Mouse (Mus musculus) left cerebral cortex, postnatal 36 days (tissue): ENCODE results near the gene Cst9. TPM values are rescaled to one million over a fixed set of nuclear protein-coding genes. Genes with fewer than 3 reads are reported as not detected.

Source experiments
- DNase-seq, 2 experiments: peaks; one replicate each; pipeline ENCODE4 v3.0.0; 2021 to 2022; ENCODE audit warnings: low spot score in 2 of 2, mixed read lengths in 1 of 2
- intact Hi-C: fragments of 180-260 bp; cut with DNase I; formaldehyde crosslinking; loops from one replicate; pipeline ENCODE4 v1.15.1; 2025
- total RNA-seq, 2 experiments: library from RNA; stranded (reverse); gene quantifications; 2 replicates each; pipeline ENCODE4 v1.2.3; 2021

Gene Cst9
- total RNA-seq, 2 experiments from 2014 or later = not detected

DNA sequence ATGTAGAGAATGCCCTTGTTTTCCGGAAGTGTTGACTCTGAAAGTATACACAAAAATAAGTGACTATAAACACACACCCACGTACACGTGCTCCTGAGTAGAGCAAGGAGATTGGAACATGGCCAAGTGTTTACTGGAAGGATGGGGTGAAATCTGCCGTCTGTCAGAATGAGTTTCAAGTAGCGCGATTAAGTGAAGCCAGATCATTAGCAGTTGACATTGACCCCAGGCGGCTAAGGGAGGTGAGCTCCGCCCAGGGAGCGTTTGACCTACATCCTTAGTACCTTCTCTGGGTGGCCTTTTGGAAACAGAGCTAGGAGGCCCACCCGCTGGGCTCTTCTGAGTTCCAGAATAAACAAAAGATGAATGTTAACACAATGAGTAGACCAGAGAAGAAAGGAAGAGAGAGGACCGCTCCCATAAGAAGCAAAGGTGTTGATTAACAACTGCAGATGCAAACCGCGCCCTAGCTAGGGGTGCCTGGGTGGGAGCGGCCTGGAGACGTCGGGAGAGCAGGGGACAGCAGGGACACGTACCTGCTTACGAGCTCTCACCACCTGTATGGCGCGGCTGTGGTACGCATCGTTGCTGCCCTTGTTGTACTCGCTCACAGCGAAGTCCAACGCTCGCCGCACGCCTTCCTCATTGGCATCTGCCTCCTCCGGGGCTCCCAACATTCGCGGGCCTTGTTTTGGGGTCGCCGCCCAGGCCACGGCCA lies 39.8 kb downstream of the Cst9 start:
- DNase-seq = no peak
- intact Hi-C loops = loop anchor here (2.0 kb wide), 2 partner anchors 16 to 22 kb away; no protein-coding TSS in a partner anchor

DNA sequence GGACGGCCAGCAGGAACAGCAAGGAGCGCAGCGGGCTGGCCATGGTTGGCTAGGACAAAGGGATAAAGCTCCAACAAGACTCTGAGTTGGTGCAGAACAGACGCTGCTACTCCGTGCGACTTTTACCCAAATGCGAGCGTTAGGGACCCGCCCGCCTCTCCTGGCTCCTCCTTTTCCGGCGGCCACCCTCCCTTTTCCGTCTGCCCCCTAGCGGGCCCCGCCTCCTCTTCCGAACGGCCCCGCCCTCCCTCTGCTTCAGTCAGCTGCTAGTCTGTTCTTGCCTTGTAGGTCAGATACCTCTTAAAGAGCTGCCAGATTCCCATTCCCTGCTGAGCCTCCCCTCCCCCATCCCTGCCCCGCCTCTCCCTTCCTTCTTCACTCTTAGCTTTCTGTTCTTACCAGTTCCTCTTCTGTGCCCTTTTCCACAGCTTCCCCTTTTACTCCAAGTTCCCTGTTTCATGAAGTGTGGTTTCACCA lies 40.4 kb downstream of the Cst9 start, which contains the start of gene Cst3:
Gene Cst3, minus strand, starts transcription at position 358 of the 477 bp plus-strand sequence.
- DNase-seq = peak; percentile 89 to 90
- intact Hi-C loops = loop anchor here (2.0 kb wide), 2 partner anchors 15 to 23 kb away; no protein-coding TSS in a partner anchor

DNA sequence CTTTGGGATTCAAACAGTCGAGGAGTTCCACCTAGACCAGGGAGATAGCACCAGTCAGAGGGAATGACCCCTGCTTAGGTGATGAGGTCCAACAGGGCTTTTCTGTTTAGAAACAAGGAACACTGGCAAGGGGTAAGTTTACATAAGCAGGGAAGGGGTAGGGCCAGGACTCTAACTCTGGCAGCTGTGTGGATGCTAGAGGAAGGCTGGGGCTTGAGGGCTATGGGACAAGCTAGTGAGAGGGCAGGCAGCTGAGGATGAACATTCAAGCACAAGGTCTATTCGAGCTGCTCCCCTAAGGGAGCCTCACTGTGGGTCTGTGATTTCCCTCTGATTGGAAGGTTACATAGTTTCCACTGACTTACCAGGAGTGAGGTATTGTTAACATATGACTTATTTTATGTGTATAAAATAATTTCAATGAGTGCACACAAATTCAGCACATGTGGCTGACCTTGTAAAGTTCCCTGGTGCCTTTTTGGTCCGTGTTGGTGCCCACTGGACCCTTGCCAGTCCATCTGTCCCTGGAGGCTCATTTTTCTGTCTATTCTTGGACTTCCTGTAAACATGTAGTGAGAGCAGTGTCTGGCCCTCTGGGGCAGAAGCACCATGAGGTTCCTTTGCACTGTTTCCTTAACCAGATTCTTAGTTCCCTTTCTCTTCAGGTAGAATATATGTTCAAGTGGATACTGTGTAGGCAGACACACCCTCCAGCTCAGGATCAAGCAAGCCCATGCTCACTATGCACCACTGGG lies 42.2 kb downstream of the Cst9 start:
- no peak for DNase-seq
- intact Hi-C loops = no loop called here

DNA sequence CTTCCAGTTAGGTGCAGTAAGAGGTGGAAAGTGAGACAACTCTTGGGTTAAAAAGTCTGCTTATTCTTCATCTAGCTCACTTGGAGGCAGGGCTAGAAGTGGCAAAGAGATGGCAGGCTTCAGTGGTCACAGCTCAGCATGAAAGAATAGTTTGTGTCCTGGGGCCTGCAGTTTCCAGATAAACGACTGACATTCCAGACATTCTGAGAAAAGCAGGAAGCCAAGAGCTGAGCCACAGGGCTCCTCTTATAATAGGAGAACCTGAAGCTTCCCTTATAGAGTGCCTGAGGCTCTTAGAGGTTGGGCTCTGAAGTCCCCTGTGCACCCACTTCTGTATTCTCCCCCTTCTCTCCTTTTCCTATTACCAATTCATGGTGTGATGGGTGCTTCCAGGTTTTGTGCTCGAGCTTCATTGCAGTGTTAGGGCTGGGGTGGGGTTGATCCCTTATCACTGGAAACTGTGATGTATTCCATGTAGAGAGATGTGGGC lies 43.7 kb downstream of the Cst9 start:
- DNase-seq = no peak

DNA sequence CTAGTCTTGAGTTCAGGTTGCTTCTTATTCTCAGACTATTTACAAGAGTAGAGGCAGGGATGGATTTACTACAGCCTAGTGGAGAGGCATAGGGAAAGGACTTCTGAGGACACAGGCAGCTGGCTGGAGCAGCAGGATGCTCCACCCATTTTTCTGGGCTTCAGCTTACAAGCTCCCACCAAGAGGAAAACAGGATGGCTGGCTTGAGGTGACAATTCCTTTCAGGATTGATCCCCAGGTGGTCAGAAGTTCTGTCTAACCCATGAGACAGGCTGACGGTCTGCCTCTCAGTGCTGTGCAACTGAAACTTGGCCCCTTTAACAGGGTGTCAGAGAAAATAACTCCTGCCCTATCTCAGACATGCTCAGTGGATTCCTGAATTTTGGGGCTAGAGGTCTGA lies 44.3 kb downstream of the Cst9 start:
- intact Hi-C loops = no loop called here
- DNase-seq = no peak

More for the DNA sequence above, 43.7 kb downstream of the Cst9 start:
- intact Hi-C loops = no loop called here

DNA sequence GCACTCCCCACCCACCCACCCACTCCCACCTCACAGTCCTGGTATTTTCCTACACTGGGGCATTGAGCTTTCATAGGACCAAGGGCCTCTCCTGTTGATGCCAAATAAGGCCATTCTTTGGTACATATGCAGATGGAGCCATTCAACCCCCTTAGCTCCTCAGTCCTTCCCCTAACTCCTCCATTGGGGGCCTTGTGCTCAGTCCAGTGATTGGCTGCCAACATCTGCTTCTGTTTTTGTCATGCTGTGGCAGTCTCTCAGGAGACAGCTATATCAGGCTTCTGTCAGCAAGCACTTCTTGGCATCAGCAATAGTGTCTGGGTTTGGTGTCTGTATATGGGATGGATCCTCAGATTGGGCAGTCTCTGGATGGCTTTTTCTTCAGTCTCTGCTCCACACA lies 49.8 kb downstream of the Cst9 start:
- intact Hi-C loops = no loop called here
- no peak for DNase-seq

Other genes with a start within 250 kb of the Cst9 start
- 10 to 100 TPM; 11.5 to 11.9 TPM for gene Nxt1, start 162.5 kb upstream of the Cst9 start, total RNA-seq
- gene Gzf1, start 154.1 kb upstream of the Cst9 start, total RNA-seq = 10 to 100 TPM; 27.6 to 28.1 TPM
- gene Napb, start 102.7 kb upstream of the Cst9 start, total RNA-seq = 100 to 1,000 TPM; 342 to 359 TPM
- 1 to 10 TPM; 1.5 TPM for gene Cstl1, start 84.8 kb upstream of the Cst9 start, total RNA-seq
- not detected for gene Cst11, start 63.6 kb upstream of the Cst9 start, total RNA-seq
- not detected for gene 8030411F24Rik, start 53.1 kb upstream of the Cst9 start, total RNA-seq
- 1 to 10 TPM; 3.6 to 5.0 TPM for gene Cst12, start 45.8 kb upstream of the Cst9 start, total RNA-seq
- gene Cst8, start 36.4 kb upstream of the Cst9 start, total RNA-seq = not detected
- not detected for gene Cst13, start 15.1 kb upstream of the Cst9 start, total RNA-seq
- gene 9230104L09Rik, start 29.9 kb downstream of the Cst9 start, total RNA-seq = not detected
- gene Cst3, start 40.5 kb downstream of the Cst9 start, total RNA-seq = 1,000 to 10,000 TPM; 1,774 to 2,100 TPM
- not detected for gene Gm1330, start 168.1 kb downstream of the Cst9 start, total RNA-seq
- not detected for gene Gm10750, start 182.1 kb downstream of the Cst9 start, total RNA-seq